Mouse (Mus musculus): ENCODE results near the gene Npm3.

Npm3 gene

DNA sequence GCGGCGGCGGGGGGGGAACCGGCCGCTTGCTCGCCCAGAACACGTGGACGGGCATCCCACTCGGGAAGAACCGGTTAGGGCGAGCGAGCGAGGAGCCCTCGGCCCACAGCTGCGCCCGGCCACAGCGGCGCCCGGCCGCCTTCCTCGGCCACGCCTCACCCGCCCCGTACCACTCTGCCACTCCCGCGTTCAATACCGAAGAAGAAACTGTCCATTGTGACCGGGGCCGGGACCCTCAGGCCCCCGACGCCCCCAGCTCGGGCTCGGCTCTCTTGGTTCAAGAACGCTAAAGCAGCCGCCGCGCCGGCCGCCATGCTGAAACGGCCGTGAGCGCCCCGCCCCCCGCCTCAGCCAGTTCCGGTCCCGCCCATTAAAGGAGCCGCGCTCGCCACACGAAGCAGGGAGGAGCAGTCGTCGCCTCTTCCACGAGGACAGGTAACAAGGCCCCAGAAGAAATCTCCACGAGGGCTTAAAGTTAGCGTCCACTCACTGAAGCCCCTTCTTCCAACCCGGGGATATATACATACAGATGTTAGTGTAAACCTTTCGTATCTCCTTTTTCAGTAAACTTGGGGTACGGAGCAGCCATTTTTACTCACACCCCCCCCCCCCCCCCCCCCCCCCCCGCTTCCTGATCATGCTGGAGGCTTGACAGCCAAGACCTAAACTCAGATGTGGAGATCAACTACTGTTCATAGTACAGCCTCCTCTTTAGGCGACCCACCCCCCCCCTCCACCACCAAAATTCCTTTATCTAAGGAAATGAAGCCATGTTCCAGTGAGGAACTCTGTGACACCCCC is at the start of gene Npm3:
Gene Npm3, minus strand, starts transcription at position 349 of the 801 bp plus-strand sequence.
- peak; percentile 87 for DNase-seq (ENCODE audit: inconsistent ontology term)

- no peak for DNase-seq (ENCODE audit: inconsistent ontology term)
These were observed 47.5 kb upstream of the Npm3 start for GRCm38 (mm10) chr19:45796879-45797278.

DNA sequence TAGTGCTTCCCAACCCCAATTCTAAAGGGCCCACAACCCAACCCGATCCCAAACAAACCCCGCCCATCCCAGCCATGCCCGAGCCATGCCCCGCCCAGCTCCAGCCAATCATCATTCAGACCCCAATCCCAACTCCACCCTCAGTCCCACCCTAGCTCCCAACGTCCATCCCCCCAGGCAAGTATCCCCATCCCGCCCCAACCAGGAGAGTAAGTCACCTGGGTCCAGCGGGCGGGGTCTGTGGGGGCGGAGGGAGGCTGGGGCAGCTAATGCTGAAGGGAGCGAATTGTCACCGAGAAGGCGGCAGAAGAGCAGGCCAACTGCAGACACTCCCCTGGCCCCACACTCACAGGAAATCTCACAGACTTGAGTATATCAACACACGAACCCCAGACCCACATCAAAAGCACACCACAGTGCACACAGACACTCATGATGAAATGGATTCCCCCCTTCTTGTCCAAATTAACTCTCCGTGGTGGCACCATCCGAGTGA is 46.7 kb upstream of the Npm3 start:
- DNase-seq (ENCODE audit: inconsistent ontology term) = peak; percentile 16

GRCm38 (mm10) chr19:45795406-45795944 is 46.1 kb upstream of the Npm3 start:
- no peak for DNase-seq (ENCODE audit: inconsistent ontology term)

- no peak for DNase-seq (ENCODE audit: inconsistent ontology term)
These were observed 45.3 kb upstream of the Npm3 start for GRCm38 (mm10) chr19:45794718-45795117.

DNA sequence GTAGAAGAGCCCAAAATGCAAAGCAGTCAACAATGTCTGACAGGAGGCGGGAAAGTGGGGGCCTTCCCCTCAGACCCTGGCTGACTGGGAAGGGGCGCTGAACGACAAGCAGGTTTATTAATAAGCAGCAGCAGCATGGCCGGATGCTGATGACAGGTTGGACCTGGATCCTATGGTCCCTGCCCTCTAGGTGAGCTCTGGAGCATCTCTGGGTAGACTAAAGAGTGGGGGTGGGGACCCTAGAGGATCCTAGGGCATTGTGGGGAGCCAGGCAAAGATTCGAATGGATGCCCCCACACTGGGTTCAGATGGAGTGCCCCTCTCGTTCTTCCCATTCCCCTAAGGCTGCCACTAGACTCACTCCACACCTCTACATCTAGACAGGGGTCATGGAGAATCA is 43.0 kb upstream of the Npm3 start:
- no peak for DNase-seq (ENCODE audit: inconsistent ontology term)

DNA sequence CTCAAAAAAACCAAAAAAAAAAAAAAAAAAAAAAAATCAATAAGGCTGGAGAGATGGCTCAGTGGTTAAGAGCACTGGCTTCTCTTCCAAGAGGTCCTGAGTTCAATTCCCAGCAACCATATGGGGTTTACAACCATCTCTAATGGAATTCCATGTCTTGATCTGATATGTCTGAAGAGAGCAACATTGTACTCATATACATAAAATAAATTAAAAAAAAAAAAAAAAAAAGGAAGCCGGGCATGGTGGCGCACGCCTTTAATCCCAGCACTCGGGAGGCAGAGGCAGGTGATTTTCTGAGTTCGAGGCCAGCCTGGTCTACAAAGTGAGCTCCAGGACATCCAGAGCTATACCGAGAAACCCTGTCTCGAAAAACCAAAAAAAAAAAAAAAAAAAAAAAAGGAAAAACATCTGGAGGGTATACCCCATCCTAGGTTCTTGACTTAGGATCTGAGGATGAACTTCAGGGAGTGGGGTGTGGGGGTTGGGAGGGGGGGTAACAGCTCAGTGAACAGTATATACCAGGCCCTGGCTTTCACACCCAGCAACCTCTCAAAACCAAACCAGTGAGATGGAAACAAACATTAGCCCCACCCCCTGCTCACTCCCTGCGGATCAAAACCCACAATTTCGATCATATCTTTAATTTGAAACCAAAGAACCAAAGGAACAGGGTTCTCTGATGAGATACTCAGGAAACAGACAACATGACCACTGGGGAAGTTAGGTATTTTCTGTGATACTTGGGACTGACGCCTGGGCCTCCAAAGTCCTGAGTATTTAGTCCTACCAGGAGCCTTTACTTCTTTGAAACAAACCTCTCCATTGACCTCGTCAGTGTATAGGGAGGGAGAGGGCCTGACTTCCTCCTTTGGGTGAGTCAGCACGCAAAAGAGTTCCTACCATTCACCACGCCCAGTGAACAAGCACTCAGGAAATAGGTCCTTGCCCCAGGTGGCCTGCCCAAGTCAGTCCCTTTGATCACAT is 40.8 kb upstream of the Npm3 start:
- no peak for DNase-seq (ENCODE audit: inconsistent ontology term)

- no peak for DNase-seq (ENCODE audit: inconsistent ontology term)
These were observed 40.0 kb upstream of the Npm3 start for GRCm38 (mm10) chr19:45789365-45789764.

DNA sequence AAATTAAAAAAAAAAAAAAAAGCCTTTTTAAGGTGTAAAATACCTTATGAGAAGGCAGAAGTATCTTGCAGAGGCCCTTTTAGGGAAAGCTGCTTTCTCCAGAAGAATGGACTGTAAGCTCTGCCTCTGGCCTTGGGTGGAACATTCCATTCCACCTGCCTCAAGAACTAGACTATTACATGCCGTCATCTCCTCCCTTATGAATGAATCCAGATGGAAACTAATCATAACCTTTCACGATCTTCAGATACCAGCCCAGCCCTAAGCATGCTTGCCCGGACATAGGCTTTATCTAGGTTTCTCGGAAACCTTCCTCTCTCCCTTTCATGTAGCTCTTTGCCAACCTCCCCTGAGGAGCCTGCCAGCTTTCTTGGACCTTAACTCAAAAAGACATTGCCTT is 38.9 kb upstream of the Npm3 start:
- DNase-seq (ENCODE audit: inconsistent ontology term) = no peak

GRCm38 (mm10) chr19:45787450-45787849 is 38.1 kb upstream of the Npm3 start:
- DNase-seq (ENCODE audit: inconsistent ontology term) = no peak

DNA sequence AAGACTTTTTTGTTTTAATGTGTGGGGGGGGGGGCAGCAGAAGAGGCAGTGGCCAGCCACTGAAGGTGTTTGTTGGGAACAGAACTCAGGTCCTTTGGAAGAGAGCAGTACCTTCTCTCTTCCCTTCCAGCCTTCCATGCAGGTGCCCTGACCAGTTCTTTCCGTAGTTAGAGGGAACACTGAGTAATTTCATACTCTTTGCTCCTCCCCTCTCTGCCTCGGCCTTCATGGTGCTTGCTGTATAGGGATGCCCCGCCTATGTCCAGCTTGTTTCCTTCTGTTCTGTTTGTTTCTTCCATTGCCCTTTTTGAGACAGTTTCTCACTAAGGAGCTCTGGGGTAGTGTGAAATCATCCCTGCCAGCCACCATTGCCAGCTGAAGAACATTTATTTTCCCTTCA is 36.1 kb upstream of the Npm3 start:
- DNase-seq (ENCODE audit: inconsistent ontology term) = no peak

- no peak for DNase-seq (ENCODE audit: inconsistent ontology term)
These were observed 34.7 kb upstream of the Npm3 start for GRCm38 (mm10) chr19:45783933-45784576.

GRCm38 (mm10) chr19:45783181-45783932 is 34.0 kb upstream of the Npm3 start, which contains the start of gene Mgea5:
Mgea5 (minus strand) TSS chr19:45783837.
- DNase-seq (ENCODE audit: inconsistent ontology term) = peak; percentile 100

DNA sequence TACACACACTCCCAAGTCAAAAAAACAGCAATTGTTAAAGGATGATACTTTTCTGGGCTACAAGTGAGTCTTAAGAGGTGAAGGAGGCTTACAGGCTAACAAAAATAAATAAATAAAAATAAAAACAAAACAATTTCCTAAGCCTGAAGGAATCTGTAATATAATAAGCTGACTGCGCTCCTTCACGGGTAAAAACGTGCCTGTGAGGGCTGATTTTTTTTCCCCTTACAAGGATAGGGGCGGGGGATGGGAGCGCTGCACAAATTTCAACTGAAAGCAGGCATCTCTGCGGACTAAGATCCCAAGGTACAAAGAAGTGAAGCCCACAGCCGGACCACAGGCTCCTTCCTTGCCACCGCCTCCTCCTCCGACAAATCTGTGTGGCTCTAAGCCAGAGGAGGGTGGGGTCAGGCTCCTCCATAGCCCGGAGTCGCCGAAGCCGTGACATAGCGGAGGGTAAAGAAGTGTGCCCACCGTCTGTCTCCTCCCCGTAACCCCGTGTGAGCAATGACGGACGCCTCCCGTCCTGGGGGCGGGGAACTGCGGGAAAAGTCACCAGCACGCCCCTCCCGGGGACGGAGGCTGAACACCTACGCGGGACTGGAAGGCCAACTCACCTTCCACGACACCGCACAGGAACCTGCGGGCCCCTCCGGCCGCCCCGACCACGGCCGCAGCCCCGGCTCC is 33.1 kb upstream of the Npm3 start:
- DNase-seq (ENCODE audit: inconsistent ontology term) = peak; percentile 83

DNA sequence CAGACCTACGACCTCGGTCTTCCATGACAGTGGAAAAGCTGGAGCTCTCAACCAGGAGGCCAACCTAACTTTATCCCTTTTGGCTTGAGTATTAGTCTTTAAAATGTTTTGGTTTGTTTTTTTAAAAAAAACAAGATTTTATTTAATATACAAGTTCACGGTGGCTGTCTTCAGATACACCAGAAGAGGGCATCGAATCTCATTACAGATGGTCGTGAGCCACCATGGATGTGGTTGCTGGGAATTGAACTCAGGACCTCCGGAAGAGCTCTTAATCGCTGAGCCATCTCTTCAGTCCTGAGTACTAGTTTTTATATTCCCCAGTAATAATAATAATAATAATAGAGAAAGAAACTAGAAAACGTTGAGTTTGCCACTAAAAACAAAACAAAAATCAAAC is 32.3 kb upstream of the Npm3 start:
- DNase-seq (ENCODE audit: inconsistent ontology term) = no peak

- DNase-seq (ENCODE audit: inconsistent ontology term) = no peak
These were observed 31.0 kb upstream of the Npm3 start for GRCm38 (mm10) chr19:45780350-45780915.

- DNase-seq (ENCODE audit: inconsistent ontology term) = no peak
These were observed 26.1 kb upstream of the Npm3 start for GRCm38 (mm10) chr19:45775486-45775885.

- no peak for DNase-seq (ENCODE audit: inconsistent ontology term)
These were observed 22.1 kb upstream of the Npm3 start for GRCm38 (mm10) chr19:45771501-45771900.

- DNase-seq (ENCODE audit: inconsistent ontology term) = no peak
These were observed 11.4 kb upstream of the Npm3 start for GRCm38 (mm10) chr19:45760810-45761209.

DNA sequence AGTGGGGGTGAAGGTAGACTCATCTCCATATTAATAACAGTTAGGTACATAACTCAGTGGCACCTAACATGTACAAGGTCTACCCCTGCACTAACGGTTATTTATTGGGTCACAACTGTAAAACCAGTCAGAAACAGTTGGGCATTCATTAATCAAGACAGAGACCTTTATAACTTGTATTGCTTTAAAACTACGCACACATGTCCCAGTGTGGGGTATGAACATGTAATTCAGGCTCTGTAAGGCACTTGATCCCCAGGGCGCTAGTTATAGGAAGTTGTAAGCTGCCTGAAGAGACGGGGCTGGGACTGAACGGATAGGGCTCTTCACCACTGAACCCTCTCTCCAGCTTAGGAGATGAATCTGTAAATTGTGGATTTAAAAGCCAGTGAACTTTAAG is 9.3 kb upstream of the Npm3 start:
- DNase-seq (ENCODE audit: inconsistent ontology term) = no peak
